Mouse (Mus musculus) liver, embryonic 12.5 days (tissue): ENCODE results near the gene Pcnx. TPM values are rescaled to one million over a fixed set of nuclear protein-coding genes. Genes with fewer than 3 reads are reported as not detected.

Experiments used
- ATAC-seq: fragments of 200-750 bp; cut with Nextera tagmentation; 2 replicates; pipeline ENCODE4 v1.8.0; 2017; ENCODE audit warnings: moderate number of reproducible peaks, mild to moderate bottlenecking, moderate library complexity
- H3K27ac ChIP-seq: fragments of 300-500 bp; sonication (generic); 2 replicates; pipeline ENCODE4 v1.5.1; 2016; ENCODE audit warnings: mild to moderate bottlenecking
- H3K27me3 ChIP-seq: fragments of 300-500 bp; sonication (generic); replicated peaks from 2 replicates; pipeline ENCODE4 v1.6.1; 2016; ENCODE audit warnings: mild to moderate bottlenecking, moderate library complexity
- H3K36me3 ChIP-seq: fragments of 300-500 bp; sonication (generic); 2 replicates; pipeline ENCODE4 v1.6.1; 2016; ENCODE audit warnings: mild to moderate bottlenecking, moderate library complexity
- H3K4me1 ChIP-seq: fragments of 300-500 bp; sonication (generic); 2 replicates; pipeline ENCODE4 v1.6.1; 2016
- H3K4me2 ChIP-seq: fragments of 300-500 bp; sonication (generic); 2 replicates; pipeline ENCODE4 v1.6.1; 2016; ENCODE audit warnings: mild to moderate bottlenecking, moderate library complexity
- H3K4me3 ChIP-seq: fragments of 300-500 bp; sonication (generic); 2 replicates; pipeline ENCODE4 v1.5.1; 2016; ENCODE audit warnings: mild to moderate bottlenecking, moderate library complexity
- H3K9ac ChIP-seq: fragments of 300-500 bp; sonication (generic); 2 replicates; pipeline ENCODE4 v1.6.1; 2016; ENCODE audit warnings: mild to moderate bottlenecking, moderate library complexity
- H3K9me3 ChIP-seq: fragments of 300-500 bp; sonication (generic); replicated peaks from 2 replicates; pipeline ENCODE4 v1.6.1; 2016; ENCODE audit warnings: mild to moderate bottlenecking, moderate library complexity
- WGBS: fragments of 180-500 bp; shearing (Covaris S2); methylation state at CpG from one replicate; pipeline ENCODE4 v1.1.7; 2016; ENCODE audit not compliant: insufficient replicate concordance; 5-methylcytosine and 5-hydroxymethylcytosine counted together
- polyA plus RNA-seq: library from polyadenylated mRNA; unstranded; fragments of >200 nt; fragmentation: Nextera tagmentation; extraction: Ambion mirVana; gene quantifications from 2 replicates; pipeline ENCODE4 v1.2.1, GENCODE M21; 2016

Pcnx gene
- polyA plus RNA-seq, 1 experiment from 2014 or later, result 2.7 TPM

- H3K9ac ChIP-seq, result no peak overlapping the region
- 55% methylated on average over 2 of the region's 2 CpGs for WGBS
- no peaks in the 10 kb centered on the region for H3K4me1 ChIP-seq
- no peak overlapping the region for H3K27ac ChIP-seq
- ATAC-seq, result no peak
- no peaks in the 10 kb centered on the region for H3K9me3 ChIP-seq
- H3K4me2 ChIP-seq, result no peak overlapping the region
- no peak overlapping the region for H3K4me3 ChIP-seq
- H3K36me3 ChIP-seq, result peaks cover 16% of the 10 kb centered on the region
- H3K27me3 ChIP-seq, result no peaks in the 10 kb centered on the region
Measured at GRCm38 (mm10) chr12:81915176-81915950, 55.5 kb downstream of the Pcnx start.

GRCm38 (mm10) chr12:81918346-81918745, 58.5 kb downstream of the Pcnx start:
- H3K9ac ChIP-seq, result no peak overlapping the region
- H3K27me3 ChIP-seq, result no peaks in the 10 kb centered on the region
- H3K27ac ChIP-seq, result no peak overlapping the region
- whole genome bisulfite sequencing, result 84% methylated on average over 12 of the region's 12 CpGs
- H3K4me2 ChIP-seq, result no peak overlapping the region
- no peak overlapping the region for H3K4me3 ChIP-seq
- ATAC-seq, result no peak
- no peaks in the 10 kb centered on the region for H3K9me3 ChIP-seq
- H3K4me1 ChIP-seq, result no peaks in the 10 kb centered on the region
- peaks cover 16% of the 10 kb centered on the region for H3K36me3 ChIP-seq

GRCm38 (mm10) chr12:81918886-81919285, 59.1 kb downstream of the Pcnx start:
- Histone ChIP-seq H3K36me3 (peaks cover 16% of the 10 kb centered on the region), H3K27me3 (no peaks in the 10 kb centered on the region), H3K4me3 (no peak overlapping the region), H3K27ac (no peak overlapping the region), H3K9ac (no peak overlapping the region), H3K4me2 (no peak overlapping the region), H3K9me3 (no peaks in the 10 kb centered on the region), H3K4me1 (no peaks in the 10 kb centered on the region)
- no peak for ATAC-seq
- 88% methylated on average over 14 of the region's 14 CpGs for WGBS

GRCm38 (mm10) chr12:81920027-81920426, 60.2 kb downstream of the Pcnx start:
- no peak for ATAC-seq
- WGBS, result 79% methylated on average over 10 of the region's 10 CpGs
- H3K9me3 ChIP-seq, result no peaks in the 10 kb centered on the region
- peaks cover 16% of the 10 kb centered on the region for H3K36me3 ChIP-seq
- no peak overlapping the region for H3K4me2 ChIP-seq
- no peak overlapping the region for H3K9ac ChIP-seq
- H3K27ac ChIP-seq, result no peak overlapping the region
- no peak overlapping the region for H3K4me3 ChIP-seq
- H3K27me3 ChIP-seq, result no peaks in the 10 kb centered on the region
- H3K4me1 ChIP-seq, result no peaks in the 10 kb centered on the region

GRCm38 (mm10) chr12:81920614-81921013, 60.8 kb downstream of the Pcnx start:
- Histone ChIP-seq H3K9me3 (no peaks in the 10 kb centered on the region), H3K27me3 (no peaks in the 10 kb centered on the region), H3K27ac (no peak overlapping the region), H3K4me1 (no peaks in the 10 kb centered on the region), H3K36me3 (peaks cover 16% of the 10 kb centered on the region), H3K9ac (no peak overlapping the region), H3K4me2 (no peak overlapping the region), H3K4me3 (no peak overlapping the region)
- 79% methylated on average over 2 of the region's 2 CpGs for WGBS
- no peak for ATAC-seq

GRCm38 (mm10) chr12:81921785-81922184, 62.0 kb downstream of the Pcnx start:
- Histone ChIP-seq H3K9ac (no peak overlapping the region), H3K27ac (no peak overlapping the region), H3K9me3 (no peaks in the 10 kb centered on the region), H3K4me3 (no peak overlapping the region), H3K4me2 (no peak overlapping the region), H3K4me1 (no peaks in the 10 kb centered on the region), H3K36me3 (peaks cover 16% of the 10 kb centered on the region), H3K27me3 (no peaks in the 10 kb centered on the region)
- no peak for ATAC-seq
- 74% methylated on average over 4 of the region's 4 CpGs for WGBS

- H3K9ac ChIP-seq, result no peak overlapping the region
- H3K4me1 ChIP-seq, result no peaks in the 10 kb centered on the region
- WGBS, result 44% methylated on average over 3 of the region's 3 CpGs
- H3K4me2 ChIP-seq, result no peak overlapping the region
- no peak for ATAC-seq
- no peak overlapping the region for H3K4me3 ChIP-seq
- no peaks in the 10 kb centered on the region for H3K9me3 ChIP-seq
- H3K27me3 ChIP-seq, result no peaks in the 10 kb centered on the region
- peaks cover 16% of the 10 kb centered on the region for H3K36me3 ChIP-seq
- H3K27ac ChIP-seq, result no peak overlapping the region
Measured at GRCm38 (mm10) chr12:81922838-81923237, 63.0 kb downstream of the Pcnx start.

- no peak overlapping the region for H3K27ac ChIP-seq
- H3K4me1 ChIP-seq, result no peaks in the 10 kb centered on the region
- H3K4me3 ChIP-seq, result no peak overlapping the region
- H3K36me3 ChIP-seq, result no peaks in the 10 kb centered on the region
- H3K9ac ChIP-seq, result no peak overlapping the region
- 67% methylated on average over 5 of the region's 5 CpGs for WGBS
- H3K4me2 ChIP-seq, result no peak overlapping the region
- H3K27me3 ChIP-seq, result no peaks in the 10 kb centered on the region
- no peaks in the 10 kb centered on the region for H3K9me3 ChIP-seq
- no peak for ATAC-seq
Measured at GRCm38 (mm10) chr12:81927163-81927562, 67.3 kb downstream of the Pcnx start.

- WGBS, result 70% methylated on average over 19 of the region's 19 CpGs
- Histone ChIP-seq H3K9me3 (no peaks in the 10 kb centered on the region), H3K9ac (no peak overlapping the region), H3K27me3 (no peaks in the 10 kb centered on the region), H3K36me3 (no peaks in the 10 kb centered on the region), H3K4me3 (no peak overlapping the region), H3K4me2 (no peak overlapping the region), H3K4me1 (no peaks in the 10 kb centered on the region), H3K27ac (no peak overlapping the region)
- no peak for ATAC-seq
Measured at GRCm38 (mm10) chr12:81927643-81928381, 68.0 kb downstream of the Pcnx start.

- no peaks in the 10 kb centered on the region for H3K27me3 ChIP-seq
- H3K4me3 ChIP-seq, result no peak overlapping the region
- no peak overlapping the region for H3K4me2 ChIP-seq
- 71% methylated on average over 6 of the region's 6 CpGs for WGBS
- H3K36me3 ChIP-seq, result no peaks in the 10 kb centered on the region
- no peak overlapping the region for H3K9ac ChIP-seq
- ATAC-seq, result no peak
- no peaks in the 10 kb centered on the region for H3K4me1 ChIP-seq
- no peaks in the 10 kb centered on the region for H3K9me3 ChIP-seq
- H3K27ac ChIP-seq, result no peak overlapping the region
Measured at GRCm38 (mm10) chr12:81928382-81928770, 68.6 kb downstream of the Pcnx start.

GRCm38 (mm10) chr12:81932015-81932414, 72.2 kb downstream of the Pcnx start:
- Histone ChIP-seq H3K27ac (no peak overlapping the region), H3K4me3 (no peak overlapping the region), H3K27me3 (no peaks in the 10 kb centered on the region), H3K9ac (no peak overlapping the region), H3K36me3 (no peaks in the 10 kb centered on the region), H3K9me3 (no peaks in the 10 kb centered on the region), H3K4me1 (no peaks in the 10 kb centered on the region), H3K4me2 (no peak overlapping the region)
- no peak for ATAC-seq
- WGBS, result 81% methylated on average over 13 of the region's 13 CpGs

- H3K4me1 ChIP-seq, result no peaks in the 10 kb centered on the region
- 50% methylated on average over 5 of the region's 5 CpGs for WGBS
- H3K27me3 ChIP-seq, result no peaks in the 10 kb centered on the region
- H3K27ac ChIP-seq, result no peak overlapping the region
- no peak overlapping the region for H3K4me2 ChIP-seq
- no peak overlapping the region for H3K9ac ChIP-seq
- H3K9me3 ChIP-seq, result no peaks in the 10 kb centered on the region
- no peak for ATAC-seq
- H3K36me3 ChIP-seq, result no peaks in the 10 kb centered on the region
- no peak overlapping the region for H3K4me3 ChIP-seq
Measured at GRCm38 (mm10) chr12:81933430-81933829, 73.6 kb downstream of the Pcnx start.
